Mouse (Mus musculus): Measurements from ENCODE around the gene Nup210l.

- TF ChIP-seq MAX (IDR thresholded peaks at IDR 0.05) (no peak), CTCF (IDR thresholded peaks at IDR 0.05; ENCODE audit: control insufficient read depth, insufficient read depth, insufficient read length) (no peak), MYOD1 (IDR thresholded peaks at IDR 0.05; ENCODE audit: control insufficient read depth, insufficient read length, low read depth) (no peak)
Measured at GRCm38 (mm10) chr3:90212723-90213122, 108.8 kb downstream of the Nup210l start.

Data from C2C12 (cell line).